Mouse (Mus musculus) spleen, adult 2 months (tissue): ENCODE measurements at regions not wholly inside any gene's neighbourhood (a gene's known extent, or its start where the extent isn't known, plus 50 kb on each side); places are given as distances from the start of the nearest gene placed in this dataset.

Experiments used
- DNase-seq, 2 experiments: peaks; one replicate each; pipeline versions ENCODE4 v3.0.0 to v3.0.0-alpha.2; 2012 to 2021; ENCODE audit warnings: low spot score in 2 of 2, low read depth in 1 of 2
- H3K27ac ChIP-seq: fragments of 200-500 bp; 2 replicates; pipeline ENCODE4 v1.5.1; 2012; ENCODE audit warnings: low read length, inconsistent platforms; ENCODE audit not compliant: insufficient read depth
- H3K27me3 ChIP-seq: fragments of 200-500 bp; 2 replicates; pipeline ENCODE4 v1.6.1; 2012; ENCODE audit warnings: mild to moderate bottlenecking, moderate library complexity, low read length, inconsistent platforms; ENCODE audit not compliant: control insufficient read depth, insufficient read depth
- H3K36me3 ChIP-seq: fragments of 200-500 bp; 2 replicates; pipeline ENCODE4 v1.6.1; 2012; ENCODE audit warnings: mild to moderate bottlenecking, low read length, inconsistent platforms; ENCODE audit not compliant: control insufficient read depth, insufficient read depth
- H3K4me1 ChIP-seq: fragments of 200-500 bp; 2 replicates; pipeline ENCODE4 v1.6.1; 2011; ENCODE audit warnings: inconsistent platforms; ENCODE audit not compliant: control insufficient read depth, insufficient read depth, insufficient read length
- H3K4me3 ChIP-seq: fragments of 200-500 bp; 2 replicates; pipeline ENCODE4 v1.5.1; 2011; ENCODE audit warnings: mild to moderate bottlenecking, inconsistent platforms; ENCODE audit not compliant: insufficient read depth, insufficient read length; ENCODE audit errors: extremely low read depth
- CTCF ChIP-seq: fragments of 200-500 bp; IDR thresholded peaks from 2 replicates; pipeline ENCODE4 v1.5.1; 2011; ENCODE audit warnings: mild to moderate bottlenecking, inconsistent platforms; ENCODE audit not compliant: insufficient read depth, insufficient read length, insufficient replicate concordance; ENCODE audit errors: extremely low read depth
- POLR2A ChIP-seq: fragments of 200-500 bp; IDR thresholded peaks from 2 replicates; pipeline ENCODE4 v1.6.1; 2011; ENCODE audit warnings: low read depth, low read length, inconsistent platforms
- WGBS: fragments of 180-500 bp; shearing (Covaris S2); methylation state at CpG from one replicate; pipeline ENCODE4 v1.1.7; 2018; 5-methylcytosine and 5-hydroxymethylcytosine counted together

DNA sequence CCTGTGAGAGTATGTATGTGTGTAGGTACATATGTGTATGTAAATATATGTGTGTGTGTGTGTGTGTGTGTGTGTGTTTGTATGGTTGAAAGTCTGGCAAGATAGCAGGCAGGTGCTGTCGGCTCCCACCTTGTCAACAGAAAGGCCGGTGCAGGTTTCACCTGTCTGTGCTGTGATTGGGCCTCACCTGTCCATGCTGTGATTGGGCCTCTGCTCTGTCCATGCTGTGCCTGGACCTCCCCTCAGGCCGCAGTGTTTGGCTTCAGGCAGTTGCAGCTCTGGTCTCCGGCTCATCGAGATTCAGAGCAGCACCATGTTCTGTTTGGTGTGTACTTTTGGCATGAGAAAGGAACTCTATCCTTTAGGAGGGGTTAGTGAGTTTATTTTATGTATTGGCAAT lies 170.0 kb upstream of the A230072I06Rik start:
- 91% methylated on average over 5 of the region's 5 CpGs for WGBS

DNA sequence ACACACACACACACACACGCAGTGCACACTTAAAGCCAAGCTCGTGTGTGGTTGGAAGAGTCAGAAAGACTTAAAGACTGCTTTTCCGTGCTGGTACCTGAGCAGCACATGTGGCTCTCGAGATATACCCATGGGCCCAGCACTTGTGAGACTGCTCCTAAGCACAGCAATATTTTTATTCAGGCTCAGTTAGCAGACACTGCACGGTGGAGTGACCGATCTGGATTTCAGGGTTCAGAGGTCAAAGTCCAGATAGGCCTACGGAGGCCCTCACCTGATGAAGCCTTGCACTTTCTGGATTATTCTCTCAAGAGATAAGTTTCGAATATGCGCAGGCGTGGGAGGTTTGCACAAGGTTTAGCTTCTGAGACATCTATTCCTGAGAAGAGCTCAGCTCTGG lies 167.0 kb upstream of the A230072I06Rik start:
- no peaks in the 10 kb centered on the region for H3K4me1 ChIP-seq
- no peaks in the 10 kb centered on the region for H3K36me3 ChIP-seq
- DNase-seq, result no peak
- TF ChIP-seq CTCF (no peak), POLR2A (no peak)
- no peak overlapping the region for H3K4me3 ChIP-seq
- 89% methylated on average over 10 of the region's 10 CpGs for WGBS
- no peaks in the 10 kb centered on the region for H3K27me3 ChIP-seq
- H3K27ac ChIP-seq, result no peak overlapping the region

More for the DNA sequence above, 170.0 kb upstream of the A230072I06Rik start:
- TF ChIP-seq POLR2A (no peak), CTCF (no peak)
- Histone ChIP-seq H3K36me3 (no peaks in the 10 kb centered on the region), H3K4me3 (no peak overlapping the region), H3K4me1 (no peaks in the 10 kb centered on the region), H3K27me3 (no peaks in the 10 kb centered on the region), H3K27ac (no peak overlapping the region)
- DNase-seq, result no peak

DNA sequence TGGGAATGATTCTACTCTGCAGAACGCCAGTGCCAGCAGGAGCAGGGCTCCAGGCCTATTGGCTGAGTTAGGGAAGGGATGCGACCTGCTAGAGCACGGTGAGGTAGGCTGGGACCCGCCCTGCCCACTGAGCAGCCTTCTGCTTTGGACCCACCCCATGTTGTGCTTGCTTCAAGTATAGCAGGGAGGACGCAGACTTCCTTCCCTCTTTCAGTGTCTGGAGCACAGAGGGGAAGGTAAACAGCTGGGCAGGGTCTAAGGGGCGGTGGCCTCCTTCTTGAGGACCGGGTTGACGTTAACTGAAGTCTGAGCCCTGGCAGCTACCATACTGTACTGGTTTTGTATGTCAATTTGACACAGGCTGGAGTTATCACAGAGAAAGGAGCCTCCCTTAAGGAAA lies 165.6 kb upstream of the A230072I06Rik start:
- no peaks in the 10 kb centered on the region for H3K36me3 ChIP-seq
- H3K27me3 ChIP-seq, result no peaks in the 10 kb centered on the region
- TF ChIP-seq POLR2A (no peak), CTCF (no peak)
- no peak for DNase-seq
- H3K4me3 ChIP-seq, result no peak overlapping the region
- 10% methylated on average over 8 of the region's 8 CpGs for WGBS
- no peaks in the 10 kb centered on the region for H3K4me1 ChIP-seq
- H3K27ac ChIP-seq, result no peak overlapping the region

DNA sequence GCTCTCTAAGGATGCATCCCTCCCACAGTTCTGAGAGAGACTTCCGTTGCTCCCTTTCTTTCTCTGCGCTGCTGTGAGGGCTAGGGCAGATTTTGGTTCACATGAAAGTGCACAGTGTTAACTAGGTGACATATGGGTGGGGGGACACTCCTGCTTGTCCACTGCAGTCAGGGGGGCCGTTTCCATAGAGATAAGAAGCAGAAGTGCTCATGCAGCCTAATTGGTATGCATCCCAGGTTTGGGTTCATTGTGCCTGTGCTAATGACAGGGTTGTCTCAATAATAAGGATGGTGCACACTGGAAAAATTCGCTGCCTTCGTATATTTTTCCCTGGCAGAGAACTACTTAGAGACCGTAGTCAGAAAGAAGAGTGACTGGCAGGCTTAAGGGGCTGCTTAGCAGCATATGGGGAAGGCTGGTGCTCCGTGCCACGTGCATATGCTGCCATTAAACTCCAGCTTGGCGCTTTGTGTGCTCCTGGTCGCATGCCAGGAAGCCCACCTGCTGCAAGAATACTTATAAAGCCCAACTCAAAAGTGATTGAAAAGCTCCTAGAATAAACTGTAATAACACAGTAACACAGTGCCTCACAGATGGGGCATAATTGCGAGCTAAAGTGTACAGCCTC lies 152.1 kb upstream of the A230072I06Rik start:
- Histone ChIP-seq H3K4me3 (no peak overlapping the region), H3K4me1 (no peaks in the 10 kb centered on the region), H3K27ac (no peak overlapping the region), H3K27me3 (no peaks in the 10 kb centered on the region), H3K36me3 (no peaks in the 10 kb centered on the region)
- WGBS, result 76% methylated on average over 11 of the region's 11 CpGs
- TF ChIP-seq CTCF (no peak), POLR2A (no peak)
- DNase-seq, result no peak

DNA sequence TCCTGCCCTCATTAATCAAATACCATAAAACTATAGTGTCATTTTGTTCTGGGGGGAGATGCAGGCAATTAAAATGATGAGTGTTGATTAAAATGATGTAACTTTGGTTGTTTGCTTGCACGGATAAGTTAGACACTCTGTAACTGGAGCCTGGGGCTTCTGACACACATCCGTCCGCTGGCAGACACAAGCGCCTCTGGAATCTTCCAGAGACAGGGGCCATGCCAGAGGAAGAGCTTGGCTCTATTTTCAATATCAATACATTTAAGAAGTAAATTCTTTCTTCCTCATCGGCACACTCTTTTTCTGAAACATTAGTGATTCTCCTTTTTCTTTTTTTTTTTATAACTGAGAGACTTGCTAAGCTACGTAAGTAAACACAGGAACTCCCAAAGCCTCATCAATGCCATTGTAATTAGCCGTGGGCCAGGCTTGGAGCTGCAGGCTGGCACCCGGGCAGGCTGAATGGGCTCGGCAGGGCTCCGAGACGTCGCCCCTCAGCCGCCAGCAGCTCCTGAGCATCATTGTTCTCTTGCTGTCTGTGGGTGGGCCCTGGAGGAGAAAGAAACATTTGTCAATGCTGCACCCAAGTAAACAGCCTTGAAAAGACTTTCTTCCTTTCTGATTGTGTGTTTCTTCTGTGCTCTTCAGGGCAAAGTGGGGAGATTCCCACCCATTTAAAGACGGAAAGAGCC lies 151.4 kb upstream of the A230072I06Rik start:
- Histone ChIP-seq H3K27me3 (no peaks in the 10 kb centered on the region), H3K4me3 (no peak overlapping the region), H3K4me1 (no peaks in the 10 kb centered on the region), H3K27ac (no peak overlapping the region), H3K36me3 (no peaks in the 10 kb centered on the region)
- TF ChIP-seq POLR2A (no peak), CTCF (no peak)
- WGBS, result 67% methylated on average over 14 of the region's 14 CpGs
- no peak for DNase-seq

DNA sequence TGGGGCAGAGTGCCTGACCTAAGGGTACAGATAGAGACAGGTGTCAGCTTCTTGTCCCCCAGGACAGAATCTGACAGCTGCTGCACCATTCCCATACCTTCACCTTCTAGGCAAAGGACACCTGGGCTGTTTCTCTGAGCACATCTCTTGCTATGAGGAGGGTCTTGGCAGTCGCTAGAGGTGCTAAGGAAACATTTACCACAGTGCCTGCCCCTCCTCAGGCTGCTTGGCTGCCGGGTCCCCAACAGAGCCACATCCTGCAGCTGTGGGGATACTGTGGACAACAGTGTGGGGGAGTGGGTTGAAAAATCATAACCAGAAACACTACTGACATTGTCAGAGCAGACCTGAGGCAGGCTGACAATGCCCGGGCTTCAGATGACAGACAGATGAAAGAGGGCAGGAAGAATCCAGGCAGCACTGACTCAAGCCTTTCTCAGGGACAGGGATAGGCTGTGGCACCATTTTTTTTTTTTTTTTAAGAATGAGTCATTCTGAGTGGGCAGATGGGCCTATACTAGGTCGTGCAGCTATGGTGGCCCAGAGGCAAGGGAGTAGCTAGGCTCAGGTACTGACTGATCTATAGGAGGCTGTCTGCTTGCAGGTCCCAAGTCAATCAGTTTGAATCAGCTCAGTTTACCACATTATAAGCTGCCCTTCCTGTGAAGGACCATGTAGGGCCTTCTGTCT lies 150.7 kb upstream of the A230072I06Rik start:
- no peak for TF ChIP-seq POLR2A
- no peak for TF ChIP-seq CTCF
- H3K27me3 ChIP-seq, result no peaks in the 10 kb centered on the region
- no peaks in the 10 kb centered on the region for H3K36me3 ChIP-seq
- no peak overlapping the region for H3K27ac ChIP-seq
- H3K4me1 ChIP-seq, result no peaks in the 10 kb centered on the region
- WGBS, result 36% methylated on average over 4 of the region's 4 CpGs
- no peak overlapping the region for H3K4me3 ChIP-seq
- DNase-seq, result no peak

DNA sequence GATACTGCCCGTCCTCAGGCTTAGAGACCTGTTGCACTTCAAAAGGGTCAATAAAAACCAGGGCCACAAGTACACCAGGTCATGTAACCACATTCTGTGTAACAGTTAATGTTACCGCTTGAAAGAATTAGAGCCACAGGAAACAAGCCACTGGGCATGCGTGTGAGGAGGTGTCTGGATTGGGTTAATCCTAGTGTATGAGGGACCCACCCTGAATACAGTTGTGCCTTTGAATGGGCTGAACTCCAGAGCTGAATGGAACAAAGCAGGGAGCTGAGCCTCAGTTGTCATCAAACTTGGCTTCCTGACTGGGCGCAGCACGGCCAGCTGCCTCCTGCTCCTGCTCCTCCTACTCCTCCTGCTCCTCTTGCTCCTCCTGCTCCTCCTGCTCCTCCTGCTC lies 148.0 kb upstream of the A230072I06Rik start:
- Histone ChIP-seq H3K4me3 (no peak overlapping the region), H3K27me3 (no peaks in the 10 kb centered on the region), H3K36me3 (no peaks in the 10 kb centered on the region), H3K4me1 (no peaks in the 10 kb centered on the region), H3K27ac (no peak overlapping the region)
- no peak for DNase-seq
- WGBS, result 58% methylated on average over 5 of the region's 5 CpGs
- TF ChIP-seq CTCF (no peak), POLR2A (no peak)
